Mouse (Mus musculus) heart, embryonic 16.5 days (tissue): ENCODE results near the gene Ralgps2. TPM values are rescaled to one million over a fixed set of nuclear protein-coding genes. Genes with fewer than 3 reads are reported as not detected.

Experiments used
- ATAC-seq: fragments of 200-750 bp; cut with Nextera tagmentation; replicated peaks from 2 replicates; pipeline ENCODE4 v1.8.0; 2017; ENCODE audit warnings: moderate number of reproducible peaks; ENCODE audit not compliant: insufficient read depth, low FRiP score; ENCODE audit errors: extremely low read depth
- H3K27ac ChIP-seq: fragments of 300-500 bp; sonication (generic); 2 replicates; pipeline ENCODE4 v1.5.1; 2014; ENCODE audit warnings: mild to moderate bottlenecking, low read length, control low read depth, moderate library complexity
- H3K27me3 ChIP-seq: fragments of 300-500 bp; sonication (generic); 2 replicates; pipeline ENCODE4 v1.6.1; 2014; ENCODE audit warnings: low read length, mixed read lengths; ENCODE audit not compliant: control insufficient read depth, insufficient read depth
- H3K36me3 ChIP-seq: fragments of 300-500 bp; sonication (generic); 2 replicates; pipeline ENCODE4 v1.6.1; 2014; ENCODE audit not compliant: control insufficient read depth, insufficient read depth
- H3K4me1 ChIP-seq: fragments of 300-500 bp; sonication (generic); 2 replicates; pipeline ENCODE4 v1.6.1; 2014; ENCODE audit warnings: low read length, mixed read lengths; ENCODE audit not compliant: control insufficient read depth, insufficient read depth
- H3K4me2 ChIP-seq: fragments of 300-500 bp; sonication (generic); 2 replicates; pipeline ENCODE4 v1.6.1; 2014; ENCODE audit warnings: low read depth, mild to moderate bottlenecking, control low read depth, low read length
- H3K4me3 ChIP-seq: fragments of 300-500 bp; sonication (generic); 2 replicates; pipeline ENCODE4 v1.5.1; 2014; ENCODE audit warnings: mild to moderate bottlenecking, control low read depth, low read length
- H3K9ac ChIP-seq: fragments of 300-500 bp; sonication (generic); 2 replicates; pipeline ENCODE4 v1.6.1; 2014; ENCODE audit warnings: low read length, control low read depth
- H3K9me3 ChIP-seq: fragments of 300-500 bp; sonication (generic); replicated peaks from 2 replicates; pipeline ENCODE4 v1.6.1; 2016; ENCODE audit warnings: low read length; ENCODE audit not compliant: control insufficient read depth
- WGBS: fragments of 180-500 bp; shearing (Covaris S2); extraction: QIAGEN DNeasy Blood & Tissue Kit; methylation state at CpG from one replicate; pipeline ENCODE4 v1.1.7; 2014; 5-methylcytosine and 5-hydroxymethylcytosine counted together
- polyA plus RNA-seq: library from polyadenylated mRNA; unstranded; fragments of >200 nt; fragmentation: Nextera tagmentation; extraction: Ambion mirVana; gene quantifications from 2 replicates; pipeline ENCODE4 v1.2.1, GENCODE M21; 2015

Ralgps2 gene
- polyA plus RNA-seq: 58.2 and 58.4 TPM in 2 replicates

- WGBS: under 1% methylated on average over 82 of the region's 124 CpGs
- peaks cover 7% of the 10 kb centered on the region for H3K4me1 ChIP-seq
Observed at GRCm38 (mm10) chr1:156939251-156940141, at the start of gene Ralgps2. TSS of gene Ralgps2 (minus strand) at chr1:156939626.

GRCm38 (mm10) chr1:156987576-156987975 lies 48.1 kb upstream of the Ralgps2 start:
- Histone ChIP-seq H3K9me3 (no peaks in the 10 kb centered on the region), H3K27me3 (no peaks in the 10 kb centered on the region), H3K4me1 (peaks cover 28% of the 10 kb centered on the region), H3K9ac (no peak overlapping the region), H3K27ac (no peak overlapping the region), H3K36me3 (no peaks in the 10 kb centered on the region), H3K4me2 (no peak overlapping the region), H3K4me3 (no peak overlapping the region)
- no peak for ATAC-seq
- 68% methylated on average over 3 of the region's 3 CpGs for WGBS

More at GRCm38 (mm10) chr1:156939251-156940141, at the start of gene Ralgps2:
- Histone ChIP-seq H3K27me3 (no peaks in the 10 kb centered on the region), H3K36me3 (no peaks in the 10 kb centered on the region), H3K27ac (peak within 1 kb of the TSS; percentile 93), H3K4me2 (peak within 1 kb of the TSS; percentile 91), H3K4me3 (peak within 1 kb of the TSS; percentile 98), H3K9me3 (no peaks in the 10 kb centered on the region), H3K9ac (peak within 1 kb of the TSS; percentile 98)
- ATAC-seq: peak; percentile 88

GRCm38 (mm10) chr1:156986641-156987345 lies 47.4 kb upstream of the Ralgps2 start:
- ATAC-seq: peak; percentile 50; the same call in 1 of the 2 replicates
- H3K4me2 ChIP-seq: peak overlapping the region; percentile 9; the same call in 1 of the 2 replicates

GRCm38 (mm10) chr1:156985657-156986640 lies 46.5 kb upstream of the Ralgps2 start:
- WGBS: 30% methylated on average over 6 of the region's 6 CpGs
- H3K9me3 ChIP-seq: no peaks in the 10 kb centered on the region
- ATAC-seq: no peak

More at GRCm38 (mm10) chr1:156986641-156987345, 47.4 kb upstream of the Ralgps2 start:
- no peaks in the 10 kb centered on the region for H3K36me3 ChIP-seq
- peaks cover 22% of the 10 kb centered on the region for H3K4me1 ChIP-seq
- H3K9me3 ChIP-seq: no peaks in the 10 kb centered on the region
- H3K4me3 ChIP-seq: no peak overlapping the region
- H3K27ac ChIP-seq: peak overlapping the region; percentile 71
- no peak overlapping the region for H3K9ac ChIP-seq
- H3K27me3 ChIP-seq: no peaks in the 10 kb centered on the region
- 23% methylated on average over 6 of the region's 6 CpGs for WGBS

GRCm38 (mm10) chr1:156983009-156983870 lies 43.8 kb upstream of the Ralgps2 start:
- Histone ChIP-seq H3K36me3 (no peaks in the 10 kb centered on the region), H3K4me2 (no peak overlapping the region), H3K9ac (no peak overlapping the region), H3K27ac (no peak overlapping the region), H3K27me3 (no peaks in the 10 kb centered on the region), H3K4me1 (peaks cover 18% of the 10 kb centered on the region), H3K9me3 (no peaks in the 10 kb centered on the region), H3K4me3 (no peak overlapping the region)
- 80% methylated on average over 14 of the region's 14 CpGs for WGBS
- no peak for ATAC-seq

More at GRCm38 (mm10) chr1:156985657-156986640, 46.5 kb upstream of the Ralgps2 start:
- no peaks in the 10 kb centered on the region for H3K36me3 ChIP-seq
- peak overlapping the region; percentile 71 for H3K27ac ChIP-seq
- no peak overlapping the region for H3K9ac ChIP-seq
- no peaks in the 10 kb centered on the region for H3K27me3 ChIP-seq
- H3K4me1 ChIP-seq: peaks cover 22% of the 10 kb centered on the region
- H3K4me2 ChIP-seq: no peak overlapping the region
- no peak overlapping the region for H3K4me3 ChIP-seq

DNA sequence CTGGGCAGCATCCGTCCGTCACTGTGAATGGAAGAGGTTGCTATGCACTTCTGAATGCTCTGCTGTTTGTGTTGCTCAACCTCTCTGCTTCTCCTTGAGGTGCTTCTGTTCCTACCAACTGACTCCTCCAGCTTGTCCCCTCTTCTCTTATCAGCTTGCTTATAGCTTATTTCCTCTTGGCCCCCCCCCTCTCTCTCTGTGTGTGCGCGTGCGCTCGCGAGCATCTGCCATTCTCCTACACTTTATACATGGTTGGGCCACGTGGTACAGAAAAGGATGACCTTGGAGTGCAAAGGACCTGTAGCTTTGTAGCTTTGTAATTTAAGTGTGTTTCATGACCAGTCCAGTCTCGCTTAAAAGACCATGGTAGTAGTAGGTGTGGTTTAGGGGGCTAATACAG lies 42.5 kb upstream of the Ralgps2 start:
- no peaks in the 10 kb centered on the region for H3K36me3 ChIP-seq
- no peak overlapping the region for H3K27ac ChIP-seq
- no peak overlapping the region for H3K4me3 ChIP-seq
- no peaks in the 10 kb centered on the region for H3K9me3 ChIP-seq
- H3K9ac ChIP-seq: no peak overlapping the region
- 59% methylated on average over 9 of the region's 9 CpGs for WGBS
- H3K27me3 ChIP-seq: no peaks in the 10 kb centered on the region
- ATAC-seq: no peak
- H3K4me1 ChIP-seq: peaks cover 13% of the 10 kb centered on the region
- no peak overlapping the region for H3K4me2 ChIP-seq

DNA sequence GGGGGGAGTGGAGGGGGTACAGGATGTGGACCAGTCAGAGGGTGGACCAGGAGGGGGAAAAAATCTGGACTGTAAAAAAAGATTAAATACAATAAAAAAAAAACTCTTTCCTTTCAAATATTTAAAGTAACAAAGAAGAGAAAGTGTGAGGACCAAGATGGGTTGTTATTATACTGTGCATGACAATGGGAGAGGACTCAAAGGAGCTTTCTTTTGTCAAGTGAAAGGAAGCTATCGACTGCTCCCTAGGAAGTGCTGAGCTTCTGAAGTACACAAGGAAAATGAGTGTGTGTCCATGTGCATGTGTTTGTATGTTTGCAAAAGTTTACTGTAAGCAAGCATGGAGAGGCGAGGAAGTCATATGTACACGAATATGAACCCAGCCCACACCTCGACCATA lies 40.3 kb upstream of the Ralgps2 start:
- H3K27ac ChIP-seq: no peak overlapping the region
- H3K9ac ChIP-seq: no peak overlapping the region
- H3K9me3 ChIP-seq: no peaks in the 10 kb centered on the region
- no peaks in the 10 kb centered on the region for H3K4me1 ChIP-seq
- H3K4me2 ChIP-seq: no peak overlapping the region
- 82% methylated on average over 4 of the region's 4 CpGs for WGBS
- no peaks in the 10 kb centered on the region for H3K36me3 ChIP-seq
- no peaks in the 10 kb centered on the region for H3K27me3 ChIP-seq
- no peak overlapping the region for H3K4me3 ChIP-seq
- ATAC-seq: no peak

GRCm38 (mm10) chr1:156978656-156979055 lies 39.2 kb upstream of the Ralgps2 start:
- 86% methylated on average over 7 of the region's 7 CpGs for WGBS
- ATAC-seq: no peak
- H3K9me3 ChIP-seq: no peaks in the 10 kb centered on the region

More at GRCm38 (mm10) chr1:156978656-156979055, 39.2 kb upstream of the Ralgps2 start:
- Histone ChIP-seq H3K4me2 (no peak overlapping the region), H3K9ac (no peak overlapping the region), H3K4me3 (no peak overlapping the region), H3K4me1 (no peaks in the 10 kb centered on the region), H3K27ac (no peak overlapping the region), H3K27me3 (no peaks in the 10 kb centered on the region), H3K36me3 (no peaks in the 10 kb centered on the region)
